Mouse (Mus musculus): Measurements from ENCODE around the gene Mindy1.

GRCm38 (mm10) chr3:95282381-95282864 lies 1.3 kb downstream of the Mindy1 start:
- no peak for TF ChIP-seq CTCF (IDR thresholded peaks at IDR 0.05; ENCODE audit: low read depth)
- peak; percentile 31; the same call in 1 of the 2 replicates for TF ChIP-seq EP300 (IDR thresholded peaks at IDR 0.05; ENCODE audit: low read depth)

Data from liver, postnatal 0 days (tissue).